Mouse (Mus musculus) lung, adult 18-20 months (tissue): ENCODE measurements around the gene Zc3h14.

Experiments used
- DNase-seq, 2 experiments: peaks; one replicate each; pipeline ENCODE4 v3.0.0; 2022; ENCODE audit warnings: mixed read lengths in 2 of 2

Zc3h14 gene

DNA sequence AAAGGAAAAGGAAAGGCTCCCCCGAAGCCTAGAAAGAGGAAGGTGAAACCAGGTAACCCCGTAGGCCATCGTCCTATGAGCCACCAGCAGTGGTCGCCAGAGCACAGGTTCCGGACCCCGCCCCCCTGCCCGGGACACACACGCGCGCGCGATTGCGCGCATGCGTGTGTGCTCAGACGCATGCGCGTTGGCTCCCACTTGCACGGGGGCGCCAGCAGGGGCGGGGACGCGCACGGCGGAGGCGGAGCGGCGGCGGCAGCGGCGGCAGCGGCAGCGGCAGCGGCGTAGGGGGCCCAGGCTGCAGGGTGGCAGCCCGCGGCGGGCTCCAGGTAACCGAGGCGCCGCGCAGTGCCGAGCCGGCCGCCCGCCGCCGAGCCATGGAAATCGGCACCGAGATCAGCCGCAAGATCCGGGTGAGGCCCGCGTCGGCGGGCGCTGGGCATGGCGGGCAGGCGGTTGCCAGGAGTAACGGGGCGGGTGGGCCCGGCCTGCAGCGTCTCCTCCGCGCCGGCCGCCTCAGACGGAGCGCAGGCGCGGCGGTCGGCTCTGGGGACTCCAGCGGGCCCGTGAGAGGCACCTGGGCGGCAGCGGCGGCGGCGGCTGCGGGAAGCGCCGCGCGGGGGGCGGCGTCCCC, at the start of gene Zc3h14:
Gene Zc3h14 (plus strand): TSS at position 219 of the 634 bp plus-strand sequence.
- DNase-seq: peak; percentile 89 to 92

DNA sequence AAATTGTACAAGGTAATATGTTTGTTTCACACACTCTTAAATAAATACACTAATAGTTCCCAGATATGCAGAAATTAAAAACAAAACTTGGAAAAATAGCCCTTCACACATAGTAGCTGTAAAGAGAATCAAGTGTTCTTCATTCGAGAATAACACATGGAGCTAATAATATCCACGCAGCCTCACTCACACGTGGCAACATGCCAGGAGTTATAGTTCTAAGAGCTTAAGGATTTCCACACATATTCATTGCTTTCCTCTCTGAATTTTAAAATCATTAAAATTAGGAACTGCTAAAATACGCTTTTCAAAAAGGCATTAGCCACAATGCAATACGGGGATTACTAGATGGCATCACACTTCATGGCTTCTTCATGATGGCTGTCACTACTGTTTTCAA, 49.6 kb upstream of the Zc3h14 start:
- DNase-seq: no peak

DNA sequence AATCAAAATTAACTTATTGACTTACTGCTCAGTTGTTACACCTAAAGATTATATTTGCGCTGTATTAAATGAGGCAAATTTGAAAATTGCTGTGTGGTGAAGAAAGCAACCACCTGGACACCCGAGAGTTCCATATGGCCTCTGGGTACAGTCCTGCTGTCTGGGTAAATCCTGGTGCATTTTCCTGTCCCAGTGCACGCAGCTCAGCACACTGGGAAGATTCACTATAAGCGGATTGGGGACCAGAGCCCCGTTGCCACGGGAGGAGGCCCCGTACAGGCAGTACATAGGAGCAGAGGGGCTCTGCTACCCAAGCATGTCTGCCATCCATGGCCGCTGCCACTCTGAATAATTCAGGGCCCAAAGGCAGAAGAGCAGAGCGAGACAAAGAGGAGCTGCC, 45.2 kb upstream of the Zc3h14 start:
- no peak for DNase-seq

DNA sequence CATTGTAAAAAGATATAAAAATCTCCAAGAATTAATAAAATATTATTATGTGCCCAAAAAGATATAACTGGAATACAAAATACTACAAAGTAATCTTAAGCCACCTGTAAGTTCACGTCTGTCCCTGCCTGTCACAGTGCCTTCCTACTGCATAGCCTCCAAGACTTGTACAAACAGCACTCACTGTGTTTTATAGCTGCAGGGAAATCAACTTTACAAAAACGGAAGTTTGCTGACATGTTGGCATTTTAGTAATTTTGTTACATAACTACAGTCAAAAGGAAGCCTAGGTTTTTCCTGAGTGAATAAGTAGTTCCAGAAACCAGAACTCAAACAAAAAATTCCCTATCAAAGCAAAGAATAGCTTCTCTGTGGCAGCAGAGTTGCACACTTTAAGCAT, 43.2 kb upstream of the Zc3h14 start:
- DNase-seq: no peak

DNA sequence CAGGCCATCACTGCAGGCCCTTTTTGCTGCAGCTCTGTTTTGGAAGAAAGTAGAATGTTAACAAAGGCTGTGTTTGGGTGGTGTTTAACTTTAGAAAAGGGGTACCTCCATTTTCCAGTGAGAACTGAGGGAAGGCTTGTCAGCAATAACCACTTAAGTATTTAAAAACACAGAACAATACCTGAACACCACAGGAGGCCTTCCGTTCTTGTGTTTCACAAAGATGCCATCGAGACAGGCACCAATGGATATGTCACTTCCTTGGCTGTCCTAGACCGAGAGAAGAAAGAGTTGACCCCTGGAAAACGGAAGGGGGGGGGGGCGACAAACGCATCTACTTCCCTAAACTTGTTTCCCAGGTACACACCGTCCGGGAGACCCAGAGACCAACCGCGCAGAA, 42.8 kb upstream of the Zc3h14 start:
- no peak for DNase-seq

DNA sequence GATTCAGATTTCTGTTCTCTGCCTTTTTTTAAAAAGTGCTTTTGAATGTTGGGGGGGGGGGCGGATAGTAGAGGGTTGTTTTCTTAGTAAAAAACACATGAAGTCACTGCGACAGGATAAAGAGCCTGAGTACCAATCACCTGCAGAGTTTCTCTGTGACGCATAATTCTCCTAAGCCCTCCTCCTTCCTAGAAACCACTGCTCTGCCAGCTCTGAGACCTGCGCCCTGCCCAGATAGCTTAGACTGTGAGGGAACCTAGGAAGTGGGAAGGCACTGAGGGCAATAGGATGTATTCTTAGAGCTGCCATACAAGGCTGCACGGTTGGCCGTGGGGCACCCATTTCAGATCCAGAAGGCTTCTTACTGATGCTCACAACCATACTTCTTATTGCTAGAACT, 33.9 kb upstream of the Zc3h14 start:
- peak in 1 of 2 experiments; percentile 46 for DNase-seq

DNA sequence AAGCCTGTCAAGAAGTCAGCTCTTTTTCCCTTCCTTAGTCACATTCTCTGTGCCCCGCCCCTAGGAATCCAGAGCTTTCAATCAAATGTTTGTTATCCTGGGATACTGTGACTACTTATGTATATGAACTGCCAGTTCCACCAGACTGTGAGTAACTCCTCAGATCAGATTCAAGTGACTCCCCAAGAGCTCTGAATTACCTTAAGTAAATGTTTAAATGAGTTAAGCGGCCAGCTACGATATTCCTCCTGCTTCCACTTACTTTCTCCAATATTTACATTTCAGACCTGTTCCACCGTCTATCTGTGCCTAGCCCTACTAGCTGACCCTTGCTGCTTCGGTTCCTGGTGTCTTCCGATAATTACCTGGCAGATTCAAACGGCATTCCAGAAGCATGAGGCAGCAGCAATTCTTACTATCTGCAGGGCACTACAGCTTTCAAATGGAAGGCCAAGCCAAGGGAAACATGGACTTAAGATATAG, 33.1 kb upstream of the Zc3h14 start:
- peak; percentile 74 to 83 for DNase-seq

DNA sequence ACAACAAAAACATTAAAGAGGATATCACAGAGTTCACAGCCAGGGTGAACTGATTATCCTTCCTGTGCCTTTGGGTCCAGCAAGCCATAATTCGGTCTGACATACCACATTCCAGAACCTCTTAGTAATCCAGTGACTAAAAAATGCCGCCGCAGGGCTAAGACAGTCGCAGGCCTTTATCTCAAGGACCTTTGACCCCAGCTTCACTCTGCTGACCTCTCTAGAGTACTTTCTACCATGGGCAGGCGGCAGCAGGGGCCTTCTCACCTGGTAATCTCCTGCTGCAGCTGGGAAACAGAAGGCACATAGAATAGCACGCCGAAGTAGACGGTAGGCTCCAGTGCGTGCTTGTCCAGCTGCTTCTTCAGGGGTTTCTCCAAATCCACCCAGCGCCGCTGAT, 32.0 kb upstream of the Zc3h14 start:
- DNase-seq: peak in 1 of 2 experiments; percentile 31

DNA sequence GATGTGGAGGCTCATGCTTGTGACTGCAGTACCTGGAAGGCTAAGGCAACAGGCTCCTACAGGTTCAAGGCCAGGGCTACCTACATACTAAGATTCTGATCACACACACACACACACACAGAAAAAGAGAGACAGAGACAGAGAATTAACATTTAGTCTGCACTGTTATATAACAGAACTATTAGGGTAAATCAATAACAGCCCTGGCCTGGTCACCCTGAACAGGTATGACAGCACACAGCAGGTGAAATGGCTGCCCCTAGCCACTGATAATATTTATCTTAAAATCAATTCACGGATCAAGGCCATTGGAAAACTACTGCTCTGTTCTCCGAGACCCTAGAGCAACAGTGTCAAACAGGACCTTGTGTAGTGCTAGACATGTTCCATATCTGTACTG, 30.6 kb upstream of the Zc3h14 start:
- no peak for DNase-seq

DNA sequence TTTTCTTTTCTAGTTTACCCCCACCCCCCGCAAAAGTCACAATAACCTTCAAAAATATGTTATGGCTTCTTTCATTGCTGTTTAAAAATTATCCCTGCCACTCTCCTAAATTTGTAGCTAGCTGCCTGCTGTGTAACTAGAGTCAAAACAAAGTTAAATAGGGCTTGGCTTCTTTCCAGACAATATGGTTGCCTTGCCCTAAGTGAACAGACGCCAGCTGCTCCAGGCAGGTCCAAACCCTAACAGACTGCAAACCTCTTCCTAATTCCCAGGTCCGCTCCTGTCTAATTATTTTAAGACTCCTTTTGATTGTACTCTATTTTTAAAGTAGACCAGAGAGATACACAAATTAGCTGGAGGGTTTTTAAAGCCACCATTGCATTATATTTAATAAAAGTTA, 26.1 kb upstream of the Zc3h14 start:
- no peak for DNase-seq

DNA sequence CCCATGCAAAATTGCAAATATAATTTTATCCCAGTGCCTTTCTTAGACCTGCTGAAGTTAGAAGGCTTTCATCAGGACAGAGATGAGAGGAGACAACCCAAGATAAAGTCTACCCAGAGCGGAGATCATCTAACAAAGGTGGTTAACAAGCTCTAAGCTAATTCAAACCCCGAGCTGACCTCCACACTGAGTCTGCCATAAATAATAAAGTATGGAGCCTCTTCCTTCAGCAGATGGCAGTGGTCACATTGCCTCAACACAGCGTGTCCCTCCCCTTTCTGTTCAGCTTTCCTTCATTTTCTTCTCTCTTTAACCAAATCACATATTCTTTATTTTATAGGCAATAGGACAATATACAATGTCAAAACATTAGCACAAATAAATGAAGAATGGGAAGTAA, 25.7 kb upstream of the Zc3h14 start:
- no peak for DNase-seq

DNA sequence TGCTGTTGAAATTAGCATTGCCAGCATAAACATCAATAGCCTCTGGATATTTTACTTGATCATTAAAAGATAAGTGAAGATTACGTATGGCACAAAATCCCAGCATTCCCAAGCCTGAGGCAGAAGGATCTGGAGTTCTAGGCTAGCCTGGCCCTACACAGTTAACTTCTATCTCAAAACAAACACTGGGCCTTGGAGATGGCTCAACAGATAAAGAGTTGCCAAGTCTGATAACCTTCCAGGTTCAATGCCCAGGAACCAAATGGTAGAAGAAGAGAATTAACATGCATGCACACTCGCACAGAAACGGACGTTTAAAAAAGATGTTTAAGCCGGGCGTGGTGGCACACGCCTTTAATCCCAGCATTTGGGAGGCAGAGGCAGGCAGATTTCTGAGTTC, 22.5 kb upstream of the Zc3h14 start:
- no peak for DNase-seq

DNA sequence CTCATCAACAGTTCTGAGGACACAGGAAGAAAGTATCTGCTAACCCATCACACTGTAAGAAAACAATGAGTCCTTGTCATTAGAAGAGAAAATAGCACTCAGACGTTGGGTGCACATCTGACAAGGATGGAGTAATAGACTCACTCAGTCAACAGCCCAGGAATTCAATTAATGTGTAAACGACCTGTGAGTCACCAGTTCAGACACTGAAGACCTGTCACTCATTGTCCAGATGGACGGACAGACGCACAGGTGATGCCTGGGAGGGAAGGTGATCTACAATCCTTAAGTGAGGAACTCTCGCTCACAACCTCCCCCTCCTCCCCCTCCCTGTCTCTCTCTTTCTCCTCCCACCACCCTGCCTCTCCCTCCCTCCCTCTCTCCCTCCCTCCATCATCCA, 21.8 kb upstream of the Zc3h14 start:
- DNase-seq: no peak

DNA sequence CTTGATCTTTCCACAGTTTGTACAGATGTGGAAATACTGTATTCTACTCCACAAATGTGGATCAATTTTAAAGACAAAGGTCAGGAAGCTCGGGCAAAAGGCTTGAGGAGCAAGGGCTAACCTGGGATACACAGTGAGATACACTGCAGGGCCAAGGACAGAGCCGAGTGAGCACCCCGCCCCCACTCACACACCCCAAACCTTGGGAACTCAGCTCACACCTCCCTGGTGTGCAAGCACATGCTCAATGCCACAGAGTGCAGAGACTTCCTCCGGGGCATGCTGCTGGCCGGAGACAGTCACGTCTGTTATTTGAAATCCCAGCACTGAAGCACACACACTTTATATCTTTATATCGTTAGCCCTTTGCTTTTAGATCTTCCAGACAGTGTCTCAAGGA, 20.7 kb upstream of the Zc3h14 start:
- DNase-seq: no peak

DNA sequence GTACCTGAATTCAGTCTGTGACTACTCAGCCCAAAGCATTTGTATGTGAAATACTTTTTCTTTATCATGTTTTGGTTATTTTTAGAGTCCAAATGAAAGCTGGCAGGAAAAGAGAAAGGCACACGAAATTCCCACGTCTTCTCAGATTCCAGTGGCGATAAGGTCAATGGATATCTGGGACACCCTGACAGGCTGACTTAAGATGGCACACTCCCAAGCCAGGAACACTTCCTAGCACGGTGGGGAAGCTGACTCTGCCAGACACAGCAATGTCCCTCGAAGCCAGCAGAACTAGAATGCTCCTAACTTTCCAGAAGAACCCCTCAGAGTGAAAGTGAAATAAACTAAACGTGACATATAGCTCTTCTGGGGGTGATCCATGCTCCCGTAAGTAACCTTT, 19.6 kb upstream of the Zc3h14 start:
- no peak for DNase-seq

DNA sequence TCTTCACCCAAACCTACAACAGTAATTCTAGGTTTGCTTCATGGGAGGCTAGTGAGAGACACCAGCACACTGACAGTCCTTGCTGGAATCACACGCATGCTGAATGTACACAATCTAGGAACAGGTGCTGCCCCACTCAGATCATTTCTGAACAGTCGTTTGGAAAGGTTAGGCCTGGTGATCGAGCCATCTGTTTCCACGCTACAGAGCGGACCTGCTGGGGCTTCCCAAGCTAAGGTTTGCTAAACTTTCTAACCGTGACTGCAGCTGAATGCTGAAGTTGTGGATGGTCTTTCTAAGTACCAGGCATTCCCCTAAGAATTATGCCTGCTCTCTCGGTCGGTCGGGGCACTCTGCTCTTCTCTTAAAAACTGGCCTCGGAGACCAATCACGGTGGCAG, 16.1 kb upstream of the Zc3h14 start:
- DNase-seq: no peak

DNA sequence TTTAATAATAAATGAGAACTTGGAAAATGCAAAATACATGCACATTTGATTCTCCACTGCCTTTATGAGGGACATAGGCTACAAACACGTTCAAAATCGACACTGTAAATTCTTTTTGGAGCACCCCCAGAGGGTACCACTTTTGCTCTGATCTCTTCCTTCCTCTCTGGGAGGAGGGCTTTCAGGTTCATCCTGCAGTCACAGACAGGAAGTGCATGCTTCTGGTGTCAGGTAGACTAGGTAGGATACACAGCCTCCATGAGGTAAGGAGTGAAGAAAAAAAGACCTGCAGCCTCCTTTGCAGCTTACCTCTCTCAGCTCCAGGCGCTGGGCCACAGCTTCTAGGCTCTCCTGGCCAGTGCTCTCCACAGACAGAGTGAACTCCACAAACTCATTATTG, 13.6 kb upstream of the Zc3h14 start:
- no peak for DNase-seq

DNA sequence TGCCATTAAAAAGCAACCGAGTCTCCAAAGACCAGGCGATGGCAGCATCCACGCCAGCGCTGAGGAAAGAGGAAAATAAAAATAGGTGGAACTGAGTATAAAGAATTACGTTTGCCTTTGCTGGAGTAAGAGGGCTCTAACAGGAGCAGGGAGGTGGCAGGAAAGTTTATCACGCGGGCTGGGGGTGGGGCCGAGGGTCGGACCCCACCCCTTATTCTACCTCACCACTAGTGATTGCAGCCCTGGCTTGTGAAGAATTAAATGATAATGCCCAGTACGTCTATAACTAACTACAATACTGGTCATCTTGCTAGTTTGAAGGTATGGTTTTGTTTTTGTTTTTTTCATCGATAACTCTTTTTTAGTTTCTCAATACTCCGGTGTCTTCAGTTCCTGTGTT, 13.0 kb upstream of the Zc3h14 start:
- DNase-seq: no peak

DNA sequence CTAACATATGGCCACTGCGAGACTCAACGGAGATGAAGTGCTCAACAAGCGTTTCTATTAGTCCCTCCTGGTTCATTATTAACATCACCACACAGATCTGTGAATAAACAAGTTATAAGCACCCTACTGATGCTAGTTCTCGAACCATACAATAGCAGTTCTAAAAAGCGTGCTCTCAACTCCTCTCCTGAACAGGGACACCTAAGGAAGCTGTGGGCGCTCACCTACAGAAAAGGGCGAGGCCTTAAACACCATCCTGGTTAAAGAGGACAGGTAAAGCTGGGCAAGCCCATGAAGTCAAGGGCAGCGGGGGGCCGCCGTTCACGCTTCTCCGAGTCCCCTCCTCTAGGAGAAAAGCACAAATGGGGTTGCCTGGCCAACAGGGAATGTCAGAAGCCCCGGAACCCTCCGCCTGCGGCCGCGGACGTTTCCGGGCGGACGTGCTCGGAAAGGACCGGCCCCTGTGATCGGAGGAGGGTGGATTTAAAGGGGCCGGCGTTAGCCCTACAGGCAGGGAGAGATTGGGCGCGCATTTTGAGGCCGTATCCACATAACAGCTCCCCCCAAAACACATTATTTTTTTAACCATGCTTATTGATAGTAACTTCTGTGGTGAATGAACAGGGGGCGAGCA, 12.4 kb upstream of the Zc3h14 start:
- DNase-seq: peak; percentile 80 to 85

DNA sequence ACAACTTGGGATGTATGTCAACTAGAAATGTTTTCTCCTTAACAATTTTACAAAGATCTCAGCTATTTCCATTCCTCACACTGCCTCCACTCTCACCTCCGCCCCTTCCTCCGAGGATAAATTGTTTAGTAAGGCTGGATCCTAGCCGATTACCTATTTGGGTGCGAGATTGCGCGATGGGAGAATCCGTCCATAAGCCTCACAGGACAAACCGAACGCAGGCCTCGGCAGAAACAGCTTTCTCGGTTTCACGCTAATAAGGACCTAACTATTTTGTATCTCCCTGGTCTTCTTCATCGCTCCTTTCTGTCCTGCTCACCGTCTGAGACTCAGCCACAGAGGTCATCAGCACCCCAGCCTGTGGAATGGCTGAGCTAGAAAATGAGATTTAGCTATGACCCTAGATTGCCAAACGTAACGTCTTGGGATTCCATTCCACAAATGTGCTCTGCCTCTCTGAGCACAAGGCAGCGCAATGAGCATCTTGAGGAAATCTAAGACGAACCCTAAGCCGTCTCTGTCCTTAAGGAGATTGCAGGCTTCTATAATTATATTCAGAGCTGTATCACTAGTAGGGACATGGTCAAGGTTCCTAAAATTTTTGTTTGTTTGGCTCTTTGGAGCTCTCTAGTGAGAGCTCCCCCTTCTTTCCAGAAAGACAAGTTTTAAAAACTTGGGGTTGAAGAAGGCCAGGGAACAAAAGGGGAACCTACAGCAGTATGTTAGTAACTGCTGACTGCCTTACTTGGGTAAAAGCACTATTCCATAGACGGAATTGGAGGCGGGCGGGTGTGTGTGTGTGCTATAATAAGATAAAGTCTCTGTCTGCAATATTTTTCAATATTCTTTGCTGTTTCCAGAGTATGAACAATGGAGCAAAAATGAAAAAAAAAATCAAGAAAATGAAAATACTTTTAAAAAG, 11.6 kb upstream of the Zc3h14 start:
- DNase-seq: no peak

DNA sequence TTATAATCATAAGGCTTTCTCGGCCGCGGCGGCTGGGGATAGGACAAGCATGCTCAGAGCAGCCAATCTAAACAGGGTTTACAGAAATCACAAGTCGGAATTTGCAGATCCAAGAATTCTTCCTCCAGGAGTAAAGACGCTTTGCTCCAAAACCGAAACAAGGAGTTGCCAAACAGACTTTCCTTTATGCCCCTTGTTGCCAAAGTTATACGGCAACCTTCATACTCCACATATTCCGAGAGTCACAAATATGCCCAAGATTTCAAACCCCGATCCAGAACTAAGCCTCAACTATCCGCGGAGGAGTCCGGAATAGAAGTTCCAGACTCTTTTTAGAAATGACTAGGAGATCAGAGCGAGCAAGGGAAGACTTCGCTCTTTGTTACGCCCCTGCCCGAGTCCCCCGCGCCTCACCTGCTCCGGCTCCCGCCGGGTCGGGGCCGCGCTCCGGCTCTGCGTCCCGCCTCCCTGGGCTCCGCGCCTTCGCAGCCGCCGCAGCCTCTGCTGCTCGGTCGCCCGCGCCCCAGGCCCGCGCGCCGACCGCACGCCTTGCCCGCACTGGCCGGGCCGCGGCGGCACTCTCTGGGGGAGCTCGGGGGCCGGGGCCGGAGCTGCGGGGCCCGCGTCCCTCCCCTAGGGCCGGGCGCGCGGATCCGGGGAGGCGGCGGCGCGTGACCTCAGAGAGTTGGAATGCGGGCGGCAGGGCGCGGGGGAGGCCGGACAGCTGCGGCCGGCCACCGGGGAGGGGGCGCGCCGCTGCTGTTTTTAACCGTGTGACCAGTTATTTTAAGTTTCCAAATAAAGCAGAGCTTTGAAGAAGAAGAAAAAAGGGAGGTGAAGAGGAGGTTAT, 9.6 kb upstream of the Zc3h14 start, which contains the start of gene Ptpn21:
Gene Ptpn21 (minus strand): TSS at position 455 of the 850 bp plus-strand sequence.
- peak; percentile 74 to 78 for DNase-seq

DNA sequence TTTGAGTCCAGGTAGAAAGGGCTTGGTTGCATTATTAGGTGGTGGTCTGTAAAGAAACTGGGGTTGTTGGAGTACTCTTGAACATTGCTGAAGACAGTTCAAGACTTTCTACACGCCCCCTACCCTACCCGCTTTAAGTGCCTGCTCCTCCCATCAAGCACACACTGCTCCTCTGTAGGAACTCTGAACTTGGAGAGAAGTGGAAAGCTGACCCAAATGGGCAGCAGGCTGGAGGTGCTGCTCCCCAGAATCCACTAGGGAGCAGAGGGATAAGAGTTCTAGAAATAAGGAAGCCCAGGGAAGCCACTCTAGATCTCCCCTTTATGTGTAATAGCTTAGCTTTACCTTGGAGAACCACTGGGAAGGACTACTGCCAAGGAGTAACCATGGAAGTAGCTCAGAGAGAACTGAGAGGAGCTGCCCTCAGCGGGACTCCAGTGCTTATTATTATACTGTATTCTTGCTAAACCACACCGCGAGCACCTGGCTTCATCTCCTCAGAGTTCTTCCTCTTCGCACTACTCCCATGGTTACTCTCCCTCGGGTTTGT, 8.9 kb upstream of the Zc3h14 start:
- DNase-seq: peak in 1 of 2 experiments; percentile 12
